19 mouse cellular contexts compared by ENCODE assay signal in the genomic region with DNA sequence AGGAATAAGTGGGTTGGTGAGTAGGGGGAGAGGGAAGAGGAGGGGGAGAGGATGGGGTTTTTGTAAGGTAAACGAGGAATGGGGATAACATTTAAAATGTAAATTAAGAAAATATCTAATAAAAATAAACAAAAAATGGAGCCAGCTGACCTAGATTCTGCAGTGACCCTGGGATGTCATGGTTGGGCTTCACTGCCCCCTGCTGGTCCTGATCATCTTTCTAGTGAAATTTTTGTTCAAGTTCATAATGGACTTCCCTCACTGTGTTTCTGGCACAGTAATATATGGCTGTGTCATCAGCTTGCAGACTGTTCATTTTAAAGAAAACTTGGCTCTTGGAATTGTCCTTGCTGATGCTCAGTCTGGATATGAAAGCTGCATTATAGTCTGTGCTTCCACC. TPM values are rescaled to one million over a fixed set of nuclear protein-coding genes. Genes with fewer than 3 reads are reported as not detected.
DNase-seq lines count a peak whose midpoint lies in the region; TF ChIP-seq lines count a peak whose summit lies in the region.
"Had no signal": no experiment of that assay in that cellular context is flagged by ENCODE, and none has a peak within 500 bp of the region (broad histone marks: within the 10 kb centered on the region; RNA-seq: fewer than 3 reads in every experiment).

No protein-coding gene starts in this region.

- DNase-seq in gastrocnemius, adult 2 months, result no peak
- DNase-seq in gastrocnemius, postnatal 36 days, result no peak
- peak; percentile 22 for DNase-seq in thymus, postnatal 14 days
- no peak for DNase-seq in thymus, adult 18-20 months
- DNase-seq in cerebellum, postnatal 4 days (ENCODE audit: low spot score in 2 of 2), result no peak
- no peak for DNase-seq in gastrocnemius, postnatal 14 days
- no peak for DNase-seq in gastrocnemius, adult 18-20 months (ENCODE audit: low spot score)
- DNase-seq: cerebellum, adult 8-10 months; kidney, adult 2 months; right cerebral cortex, adult 18-20 months had no signal

- no peak for TF ChIP-seq POLR2A in bone marrow, adult 2 months (IDR thresholded peaks at IDR 0.05; ENCODE audit: borderline replicate concordance, control insufficient read depth, low read depth, low read length)

- intact Hi-C loops in gastrocnemius, adult 2 months (cut with DNase I), result no loop called here
- intact Hi-C loops in gastrocnemius, postnatal 36 days (cut with DNase I), result no loop called here
- intact Hi-C loops in gastrocnemius, postnatal 14 days (cut with DNase I; ENCODE audit: low total_unique reads), result no loop called here

- H3K4me1 ChIP-seq in bone marrow, adult 2 months (ENCODE audit: control insufficient read depth, insufficient read depth, low read length), result no peaks in the 10 kb centered on the region
- H3K4me1 ChIP-seq: forebrain, embryonic 15.5 days; hindbrain, embryonic 13.5 days; limb, embryonic 12.5 days; neural tube, embryonic 15.5 days had no signal

- no peak overlapping the region for H3K4me3 ChIP-seq in gastrocnemius, adult 2 months
- no peak overlapping the region for H3K4me3 ChIP-seq in bone marrow, adult 2 months (replicated peaks; ENCODE audit: control insufficient read depth, low read depth, low read length)
- H3K4me3 ChIP-seq: forebrain, embryonic 15.5 days; hindbrain, embryonic 13.5 days; left cerebral cortex, adult 2 months; limb, embryonic 12.5 days; neural tube, embryonic 15.5 days had no signal

- peak; percentile 4; the same call in 1 of the 2 replicates for TF ChIP-seq CTCF in gastrocnemius, adult 2 months (IDR thresholded peaks at IDR 0.05)
- peak; percentile 32; the same call in 1 of the 2 replicates for TF ChIP-seq CTCF in bone marrow, adult 2 months (IDR thresholded peaks at IDR 0.05; ENCODE audit: control insufficient read depth, insufficient read depth, low read length)

- H3K27ac ChIP-seq in gastrocnemius, adult 2 months, result no peak overlapping the region
- no peak overlapping the region for H3K27ac ChIP-seq in bone marrow, adult 2 months (ENCODE audit: control insufficient read depth, insufficient read depth, low read depth, low read length, poor library complexity)
- H3K27ac ChIP-seq: forebrain, embryonic 15.5 days; hindbrain, embryonic 13.5 days; left cerebral cortex, adult 2 months; limb, embryonic 12.5 days; neural tube, embryonic 15.5 days had no signal

- 29% methylated on average over 1 of the region's 1 CpGs for WGBS in bone marrow, adult 2 months

RNA-seq across cellular contexts. Expression of a gene that starts 44.3 kb away (rescaled TPM):
- total RNA-seq in gastrocnemius, adult 2 months (2021), result not detected
- not detected for total RNA-seq in gastrocnemius, postnatal 36 days (2021)
- not detected in 2 replicates for polyA plus RNA-seq in bone marrow, adult 2 months (2011; ENCODE audit: insufficient read depth, insufficient read length, low replicate concordance, missing spikeins)
- not detected for total RNA-seq in gastrocnemius, postnatal 14 days (2021)
- total RNA-seq in gastrocnemius, adult 18-20 months (2021), result not detected
- total RNA-seq: gastrocnemius, postnatal 4 days; left cerebral cortex, adult 2 months had no signal
- polyA plus RNA-seq: forebrain, embryonic 15.5 days; heart, embryonic 16.5 days; hindbrain, embryonic 13.5 days; kidney, adult 2 months; limb, embryonic 12.5 days; liver, embryonic 16.5 days; neural tube, embryonic 15.5 days had no signal
